Mouse (Mus musculus) heart, embryonic 14.5 days (tissue): ENCODE measurements around the gene Nmrk1. TPM values are rescaled to one million over a fixed set of nuclear protein-coding genes. Genes with fewer than 3 reads are reported as not detected.

Experiments used
- ATAC-seq: fragments of 200-750 bp; cut with Nextera tagmentation; 2 replicates; pipeline ENCODE4 v1.8.0; 2017; ENCODE audit warnings: low read depth, moderate TSS enrichment; ENCODE audit not compliant: insufficient number of reproducible peaks, insufficient read depth, low FRiP score
- H3K27ac ChIP-seq, 2 experiments: fragments of 200-500 bp in 1 of 2; fragments of 300-500 bp in 1 of 2; sonication (generic) in 1 of 2; replicated peaks in 1 of 2; 2 replicates each; pipeline ENCODE4 v1.5.1; 2012 to 2014; ENCODE audit warnings: low read depth in 2 of 2, low read length in 2 of 2, control low read depth in 1 of 2, mild to moderate bottlenecking in 1 of 2, mixed read lengths in 1 of 2; ENCODE audit not compliant: control insufficient read depth in 1 of 2, insufficient read depth in 1 of 2
- H3K27me3 ChIP-seq: fragments of 300-500 bp; sonication (generic); 2 replicates; pipeline ENCODE4 v1.6.1; 2014; ENCODE audit warnings: mild to moderate bottlenecking, low read length, control low read depth; ENCODE audit not compliant: control insufficient read depth, insufficient read depth
- H3K36me3 ChIP-seq: fragments of 300-500 bp; sonication (generic); 2 replicates; pipeline ENCODE4 v1.6.1; 2014; ENCODE audit warnings: mild to moderate bottlenecking, control low read depth, low read length, mixed read lengths; ENCODE audit not compliant: control insufficient read depth, insufficient read depth
- H3K4me1 ChIP-seq, 2 experiments: fragments of 200-500 bp in 1 of 2; fragments of 300-500 bp in 1 of 2; sonication (generic) in 1 of 2; 2 replicates each; pipeline ENCODE4 v1.6.1; 2012 to 2014; ENCODE audit warnings: low read length in 2 of 2, control low read depth in 1 of 2, mixed read lengths in 1 of 2; ENCODE audit not compliant: control insufficient read depth in 2 of 2, insufficient read depth in 2 of 2
- H3K4me2 ChIP-seq: fragments of 300-500 bp; sonication (generic); 2 replicates; pipeline ENCODE4 v1.6.1; 2014; ENCODE audit warnings: mild to moderate bottlenecking, low read length
- H3K4me3 ChIP-seq, 2 experiments: fragments of 200-500 bp in 1 of 2; fragments of 300-500 bp in 1 of 2; sonication (generic) in 1 of 2; 2 replicates each; pipeline ENCODE4 v1.5.1; 2012 to 2014; ENCODE audit warnings: low read length in 2 of 2, mild to moderate bottlenecking in 2 of 2, control low read depth in 1 of 2, low read depth in 1 of 2, moderate library complexity in 1 of 2; ENCODE audit not compliant: control insufficient read depth in 1 of 2, insufficient read depth in 1 of 2
- H3K9ac ChIP-seq: fragments of 300-500 bp; sonication (generic); 2 replicates; pipeline ENCODE4 v1.6.1; 2014; ENCODE audit warnings: mild to moderate bottlenecking, low read length
- H3K9me3 ChIP-seq: fragments of 300-500 bp; sonication (generic); 2 replicates; pipeline ENCODE4 v1.6.1; 2016; ENCODE audit warnings: low read length, control low read depth; ENCODE audit not compliant: control insufficient read depth
- WGBS: fragments of 180-500 bp; shearing (Covaris S2); extraction: QIAGEN DNeasy Blood & Tissue Kit; methylation state at CpG from one replicate; pipeline ENCODE4 v1.1.7; 2014; 5-methylcytosine and 5-hydroxymethylcytosine counted together
- polyA plus RNA-seq: library from polyadenylated mRNA; unstranded; fragments of >200 nt; fragmentation: Nextera tagmentation; extraction: Ambion mirVana; gene quantifications from 2 replicates; pipeline ENCODE4 v1.2.1, GENCODE M21; 2014

Nmrk1 gene
- polyA plus RNA-seq, 1 experiment from 2014 or later = 10.7 TPM

DNA sequence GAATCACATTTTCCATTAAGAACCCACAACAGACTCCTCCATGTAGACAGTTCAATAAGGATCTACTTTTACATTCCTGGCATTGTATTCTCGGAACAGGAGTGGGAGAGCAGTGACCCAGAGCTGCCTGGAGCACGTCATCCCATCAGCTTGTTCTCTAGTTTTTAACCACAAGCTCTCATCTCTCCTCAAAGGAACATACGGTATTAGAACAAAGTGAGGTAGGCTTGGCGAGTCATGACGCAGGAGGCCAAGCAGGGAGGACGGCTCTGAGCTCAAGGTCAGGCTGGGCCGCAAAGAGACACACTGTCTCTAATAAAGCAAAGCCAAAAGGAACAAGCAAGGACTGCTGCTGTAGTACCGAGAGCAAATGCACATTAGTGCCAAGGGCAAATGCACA, 32.7 kb upstream of the Nmrk1 start:
- Histone ChIP-seq H3K4me3 (no peak overlapping the region), H3K4me2 (no peak overlapping the region), H3K9ac (no peak overlapping the region), H3K27me3 (no peaks in the 10 kb centered on the region), H3K9me3 (no peaks in the 10 kb centered on the region), H3K36me3 (peaks cover 16% of the 10 kb centered on the region), H3K27ac (peak overlapping the region in 1 of 2 experiments; percentile 71; a peak in 3 of 4 replicates), H3K4me1 (peaks cover 0 to 4% of the 10 kb centered on the region in 2 experiments; a peak in 3 of 4 replicates)
- WGBS = 42% methylated on average over 8 of the region's 8 CpGs
- ATAC-seq = no peak

- H3K9ac ChIP-seq = no peak overlapping the region
- 88% methylated on average over 5 of the region's 5 CpGs for whole genome bisulfite sequencing
- H3K27me3 ChIP-seq = no peaks in the 10 kb centered on the region
- peaks cover 16% of the 10 kb centered on the region for H3K36me3 ChIP-seq
- no peak for ATAC-seq
- H3K4me1 ChIP-seq = peaks cover 0 to 4% of the 10 kb centered on the region in 2 experiments; a peak in 3 of 4 replicates
- H3K9me3 ChIP-seq = no peaks in the 10 kb centered on the region
- no peak overlapping the region for H3K4me3 ChIP-seq
- no peak overlapping the region; a peak in 1 of 4 replicates for H3K27ac ChIP-seq
- no peak overlapping the region for H3K4me2 ChIP-seq
Measured at GRCm38 (mm10) chr19:18599650-18600049, 32.1 kb upstream of the Nmrk1 start.

GRCm38 (mm10) chr19:18600611-18601010, 31.1 kb upstream of the Nmrk1 start:
- Histone ChIP-seq H3K27me3 (no peaks in the 10 kb centered on the region), H3K4me2 (no peak overlapping the region), H3K9me3 (no peaks in the 10 kb centered on the region), H3K9ac (no peak overlapping the region), H3K4me3 (no peak overlapping the region), H3K4me1 (peaks cover 0 to 4% of the 10 kb centered on the region in 2 experiments; a peak in 3 of 4 replicates), H3K27ac (no peak overlapping the region), H3K36me3 (peaks cover 16% of the 10 kb centered on the region)
- WGBS = 96% methylated on average over 9 of the region's 9 CpGs
- no peak for ATAC-seq

DNA sequence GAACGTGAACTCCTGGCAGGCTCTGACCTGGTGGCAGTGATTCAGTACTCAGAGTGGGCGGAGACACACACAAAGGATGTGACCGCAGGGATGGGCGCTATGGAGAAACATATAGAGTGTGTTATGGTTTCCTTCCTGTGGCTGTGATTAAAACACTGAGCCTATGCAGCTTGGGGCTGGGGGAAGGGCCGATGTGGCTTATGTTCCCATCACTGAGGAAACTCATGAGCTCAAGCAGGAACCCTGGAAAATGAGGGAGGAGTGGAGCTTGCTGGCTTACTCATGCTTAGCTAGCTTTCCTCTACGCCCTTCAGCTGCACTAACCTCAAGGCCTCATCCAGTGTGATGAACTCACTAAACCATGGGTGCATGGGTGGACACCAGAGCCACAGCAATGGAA, 28.7 kb upstream of the Nmrk1 start:
- no peak for ATAC-seq

DNA sequence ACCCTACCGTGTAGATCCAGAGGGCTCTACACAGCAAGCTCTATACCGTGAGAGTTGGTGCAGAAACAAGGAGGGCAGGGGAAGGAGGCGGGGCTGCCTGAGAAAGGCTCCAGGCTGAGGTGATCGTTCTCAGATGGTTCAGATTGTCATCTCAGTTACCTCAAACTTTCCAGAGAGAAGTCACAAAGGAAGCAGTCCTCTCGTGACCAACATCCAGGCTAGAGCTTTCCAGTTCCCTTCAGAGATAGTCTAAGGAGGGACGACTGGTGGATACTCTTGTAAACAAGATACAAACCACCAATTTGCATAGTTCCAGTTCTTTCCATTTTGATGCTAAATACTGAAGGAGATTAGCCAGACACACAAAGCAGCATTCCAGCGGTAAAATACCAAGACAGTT, 23.8 kb upstream of the Nmrk1 start:
- Histone ChIP-seq H3K9me3 (no peaks in the 10 kb centered on the region), H3K4me1 (peaks cover 4 to 16% of the 10 kb centered on the region in 2 experiments; a peak in 3 of 4 replicates), H3K36me3 (no peaks in the 10 kb centered on the region), H3K9ac (no peak overlapping the region), H3K4me3 (no peak overlapping the region), H3K4me2 (no peak overlapping the region), H3K27me3 (no peaks in the 10 kb centered on the region), H3K27ac (no peak overlapping the region)
- ATAC-seq = no peak
- WGBS = 53% methylated on average over 7 of the region's 7 CpGs

More for the DNA sequence above, 28.7 kb upstream of the Nmrk1 start:
- WGBS = 68% methylated on average over 6 of the region's 6 CpGs
- H3K27ac ChIP-seq = no peak overlapping the region
- peaks cover 16% of the 10 kb centered on the region for H3K36me3 ChIP-seq
- H3K9me3 ChIP-seq = no peaks in the 10 kb centered on the region
- H3K4me3 ChIP-seq = no peak overlapping the region
- H3K9ac ChIP-seq = no peak overlapping the region
- H3K4me2 ChIP-seq = no peak overlapping the region
- H3K27me3 ChIP-seq = no peaks in the 10 kb centered on the region
- H3K4me1 ChIP-seq = peaks cover under 1 to 6% of the 10 kb centered on the region in 2 experiments

DNA sequence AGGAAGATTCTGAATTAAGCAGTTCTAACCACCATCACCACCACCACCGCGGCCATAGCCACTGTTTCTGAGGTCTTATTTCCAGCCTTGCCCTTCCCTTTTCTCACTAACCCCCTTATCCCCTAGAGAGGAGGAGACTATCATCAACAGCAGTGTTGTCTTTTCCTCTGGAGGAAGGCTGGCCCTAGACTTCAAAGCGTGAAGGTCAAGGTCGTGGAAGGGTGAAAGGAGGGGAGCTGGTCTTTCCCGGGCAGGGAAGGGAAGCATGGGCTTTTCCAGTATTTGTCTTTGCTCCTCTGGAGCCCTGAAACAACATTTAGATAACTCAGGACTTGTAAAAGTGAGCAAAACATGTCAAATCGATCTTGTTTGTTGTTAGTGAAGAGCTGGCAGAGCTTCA, 22.8 kb upstream of the Nmrk1 start:
- H3K4me2 ChIP-seq = no peak overlapping the region
- H3K36me3 ChIP-seq = no peaks in the 10 kb centered on the region
- H3K27ac ChIP-seq = peak overlapping the region in 1 of 2 experiments; percentile 11; a peak in 1 of 4 replicates
- ATAC-seq = peak; percentile 41; the same call in 1 of the 2 replicates
- peaks cover 7 to 16% of the 10 kb centered on the region in 2 experiments; a peak in 3 of 4 replicates for H3K4me1 ChIP-seq
- 49% methylated on average over 6 of the region's 6 CpGs for WGBS
- no peaks in the 10 kb centered on the region for H3K27me3 ChIP-seq
- H3K9me3 ChIP-seq = no peaks in the 10 kb centered on the region
- H3K9ac ChIP-seq = no peak overlapping the region
- H3K4me3 ChIP-seq = no peak overlapping the region

- Histone ChIP-seq H3K4me3 (no peak overlapping the region), H3K27me3 (no peaks in the 10 kb centered on the region), H3K9ac (no peak overlapping the region), H3K4me2 (no peak overlapping the region), H3K27ac (peak overlapping the region in 1 of 2 experiments; percentile 23; a peak in 1 of 4 replicates), H3K4me1 (peaks cover 3 to 10% of the 10 kb centered on the region in 2 experiments; a peak in 2 of 4 replicates), H3K36me3 (no peaks in the 10 kb centered on the region), H3K9me3 (no peaks in the 10 kb centered on the region)
- no peak for ATAC-seq
- WGBS = 81% methylated on average over 7 of the region's 7 CpGs
Measured at GRCm38 (mm10) chr19:18614337-18614736, 17.4 kb upstream of the Nmrk1 start.
